Mouse (Mus musculus) cerebellum, adult (tissue): ENCODE data around the gene Bmp6.

Source experiments
- ATAC-seq: cut with Nextera tagmentation; 2 replicates; pipeline ENCODE4 v1.9.2; 2017; ENCODE audit warnings: mild to moderate bottlenecking, moderate library complexity, mixed read lengths; ENCODE audit not compliant: insufficient number of reproducible peaks, low FRiP score, low TSS enrichment

Gene Bmp6

DNA sequence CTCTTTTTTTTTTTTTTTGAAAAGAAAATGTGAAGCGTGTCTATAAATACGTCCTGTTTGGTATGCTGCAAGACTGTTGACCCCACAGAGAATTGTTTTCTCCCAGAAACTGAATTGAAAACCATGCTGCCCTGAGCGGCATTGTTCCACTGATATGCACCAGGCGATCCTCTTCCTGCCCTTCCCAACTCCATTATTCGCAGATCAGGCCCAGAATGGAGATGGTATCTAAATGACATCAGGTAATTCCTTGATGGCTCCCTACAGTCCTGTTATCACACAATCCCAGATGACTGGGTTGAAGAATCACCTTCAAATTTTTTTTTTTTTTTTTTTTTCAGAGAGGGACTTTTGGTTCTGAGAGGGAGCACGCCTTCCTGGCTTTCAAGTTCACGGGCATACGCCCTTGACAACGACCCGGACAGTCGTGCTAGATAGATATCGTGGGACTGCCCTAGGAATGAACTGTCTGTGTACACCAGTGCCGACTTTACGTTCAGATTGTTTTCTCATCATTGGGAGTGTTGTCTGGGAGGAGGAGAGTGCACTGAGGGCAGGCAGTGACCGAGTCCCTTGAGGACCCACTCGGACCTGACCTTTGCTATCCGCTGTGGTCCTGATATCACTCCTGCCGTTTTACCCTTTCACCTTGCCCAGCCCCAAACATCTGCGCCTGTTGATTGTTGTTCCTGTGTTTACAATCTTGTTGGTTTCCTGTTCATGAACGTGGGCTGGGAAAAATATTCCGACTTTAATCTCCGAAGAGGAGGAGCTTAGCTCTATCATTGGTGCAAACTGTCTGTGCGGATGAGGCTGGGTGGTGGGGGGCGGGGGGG lies 8.7 kb downstream of the Bmp6 start:
- ATAC-seq: no peak

DNA sequence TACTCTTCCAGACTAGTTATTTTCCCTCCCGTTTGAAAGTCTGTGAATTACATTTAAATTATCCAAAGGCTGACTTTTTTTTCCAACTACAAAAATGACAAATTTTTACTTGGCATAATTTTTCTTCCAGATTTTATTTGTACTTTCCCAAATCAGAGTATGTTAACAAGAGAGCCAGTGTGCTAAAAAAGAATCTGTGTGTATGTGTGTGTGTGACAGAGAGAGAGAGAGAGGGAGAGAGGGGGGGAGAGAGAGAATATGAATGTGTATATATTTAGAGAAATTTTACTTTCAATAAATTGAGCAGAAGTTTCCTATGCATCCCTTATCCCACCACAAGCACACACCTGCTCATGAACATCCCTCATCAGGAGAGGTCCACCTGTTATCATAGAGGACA lies 9.4 kb downstream of the Bmp6 start:
- ATAC-seq: no peak

DNA sequence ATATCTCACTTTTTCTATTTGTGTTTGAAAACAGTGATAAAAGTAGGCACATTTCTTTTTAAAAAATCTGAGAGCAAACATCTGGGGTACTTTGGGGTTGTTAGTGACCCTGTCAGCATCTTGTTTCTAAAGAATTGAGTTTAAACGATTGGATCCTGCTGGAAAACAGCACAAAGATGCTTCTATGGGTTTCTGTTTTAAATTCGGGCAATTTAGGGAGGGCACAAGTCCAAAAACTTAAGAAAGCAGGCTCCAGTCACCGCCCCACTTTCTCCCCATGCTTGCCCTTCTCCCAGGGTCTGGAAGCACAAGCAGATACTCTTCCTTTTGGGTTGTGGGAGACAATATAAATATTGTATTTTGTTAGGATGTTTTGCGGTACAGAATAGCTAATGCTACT lies 14.1 kb downstream of the Bmp6 start:
- no peak for ATAC-seq

DNA sequence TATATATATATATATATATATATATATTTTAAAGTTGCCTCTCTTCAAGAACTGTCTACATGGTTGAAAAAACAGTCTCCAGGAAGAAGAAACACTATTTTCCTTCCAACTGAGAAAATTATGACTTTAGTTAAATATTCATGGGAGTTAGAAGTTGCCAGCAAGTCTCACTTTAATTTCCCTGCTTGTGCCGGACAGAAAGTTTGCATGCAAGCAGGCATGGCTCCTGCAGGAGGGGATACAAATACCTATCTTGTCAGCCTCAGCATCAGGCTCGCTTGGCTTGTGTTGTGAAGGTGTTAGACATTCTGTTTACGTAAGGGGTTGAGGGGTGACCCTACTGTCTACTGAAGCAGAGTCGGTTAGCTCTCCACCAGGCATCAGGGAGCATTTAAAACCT lies 17.8 kb downstream of the Bmp6 start:
- no peak for ATAC-seq

DNA sequence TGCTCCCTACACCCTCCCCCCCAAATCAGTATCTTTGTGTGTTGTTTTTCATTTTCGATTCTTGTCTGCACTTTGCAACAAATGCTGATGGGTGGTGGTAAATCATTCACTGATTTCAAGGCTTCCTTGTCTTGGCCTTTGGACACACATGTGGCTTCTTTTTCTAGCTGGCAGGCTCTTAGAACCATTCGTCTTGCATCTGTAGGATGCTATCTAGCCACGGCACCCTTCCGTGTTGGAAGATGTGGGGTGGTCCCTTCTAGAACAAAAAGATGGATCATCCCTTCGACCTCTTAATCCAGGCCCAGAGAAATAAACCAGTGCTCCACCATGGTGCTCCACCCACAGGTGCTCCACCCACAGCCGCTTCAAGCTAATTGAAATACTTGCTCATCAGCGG lies 19.0 kb downstream of the Bmp6 start:
- no peak for ATAC-seq

DNA sequence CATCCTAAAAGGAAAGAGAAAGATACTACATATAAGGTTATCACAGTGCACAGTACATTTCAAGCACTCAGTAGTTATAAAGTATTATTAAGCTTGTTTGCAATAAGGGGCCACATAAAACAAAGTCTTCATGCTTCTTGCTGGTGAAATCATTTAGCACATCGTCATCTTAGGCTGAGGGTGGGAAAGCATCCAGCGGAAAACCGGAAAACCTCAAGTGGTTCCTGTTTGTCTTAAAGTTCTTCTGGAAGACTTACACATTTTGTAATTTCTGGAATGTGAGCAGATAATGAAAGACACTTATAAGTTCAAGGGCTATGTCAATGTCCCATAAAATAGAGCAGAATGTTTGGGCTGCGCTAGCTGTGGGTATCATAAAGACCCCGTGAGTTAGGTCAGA lies 24.7 kb downstream of the Bmp6 start:
- no peak for ATAC-seq

DNA sequence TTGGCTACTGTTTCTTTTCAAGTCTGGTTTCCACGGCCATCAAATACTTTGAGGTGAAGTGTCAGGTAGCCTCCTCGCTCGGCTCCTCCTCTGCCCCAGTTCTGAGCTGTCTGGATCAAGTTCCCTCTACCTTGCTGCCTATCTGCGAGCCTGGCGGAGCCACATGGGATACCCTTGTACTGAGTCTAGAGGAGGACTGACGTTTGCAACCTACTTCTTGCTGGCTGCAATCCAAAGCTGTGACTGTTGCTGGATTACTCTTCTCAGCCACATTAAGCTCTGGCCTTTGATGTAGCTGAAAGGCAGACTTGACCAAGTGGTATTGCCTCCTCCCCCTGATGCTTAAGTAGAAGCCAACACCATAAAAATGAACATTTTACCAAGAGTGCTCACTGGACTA lies 31.2 kb downstream of the Bmp6 start:
- ATAC-seq: no peak

DNA sequence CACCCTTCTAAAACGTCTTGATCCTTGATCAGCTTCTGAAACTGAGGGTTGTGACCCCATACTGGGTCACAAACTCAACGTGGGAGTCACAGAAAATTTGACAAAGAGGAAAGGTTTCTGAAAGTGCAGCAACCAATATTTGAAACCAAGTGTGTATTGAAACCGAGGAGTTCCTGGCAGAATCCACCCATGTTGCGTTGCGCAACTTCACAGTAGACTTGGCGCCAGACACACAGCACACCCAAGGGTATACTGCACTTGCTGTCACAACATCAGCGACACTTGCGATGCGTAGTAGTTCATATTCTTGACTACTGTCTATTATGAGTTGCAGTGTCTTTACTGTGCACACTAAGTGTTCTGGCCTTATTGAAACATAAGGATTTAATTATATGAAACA lies 32.4 kb downstream of the Bmp6 start:
- ATAC-seq: no peak

DNA sequence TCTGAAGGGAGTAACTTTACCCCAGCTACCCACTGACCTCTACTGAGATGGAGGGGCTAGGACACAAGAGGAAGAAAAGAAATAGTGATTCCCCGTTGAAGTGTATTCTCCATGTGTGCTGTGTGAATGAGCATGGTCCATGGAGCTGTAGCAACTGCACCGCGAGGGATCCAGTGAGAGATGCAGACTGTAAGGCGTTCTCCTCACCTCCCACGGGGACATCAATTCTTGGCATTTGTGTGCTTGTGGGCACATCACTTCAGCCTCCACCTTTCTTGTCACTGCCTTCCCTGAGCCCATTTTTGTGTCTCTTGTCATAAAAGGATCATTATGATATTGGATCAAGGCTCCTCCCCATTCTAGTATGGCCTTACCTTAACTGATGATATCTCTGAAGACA lies 34.9 kb downstream of the Bmp6 start:
- ATAC-seq: no peak

DNA sequence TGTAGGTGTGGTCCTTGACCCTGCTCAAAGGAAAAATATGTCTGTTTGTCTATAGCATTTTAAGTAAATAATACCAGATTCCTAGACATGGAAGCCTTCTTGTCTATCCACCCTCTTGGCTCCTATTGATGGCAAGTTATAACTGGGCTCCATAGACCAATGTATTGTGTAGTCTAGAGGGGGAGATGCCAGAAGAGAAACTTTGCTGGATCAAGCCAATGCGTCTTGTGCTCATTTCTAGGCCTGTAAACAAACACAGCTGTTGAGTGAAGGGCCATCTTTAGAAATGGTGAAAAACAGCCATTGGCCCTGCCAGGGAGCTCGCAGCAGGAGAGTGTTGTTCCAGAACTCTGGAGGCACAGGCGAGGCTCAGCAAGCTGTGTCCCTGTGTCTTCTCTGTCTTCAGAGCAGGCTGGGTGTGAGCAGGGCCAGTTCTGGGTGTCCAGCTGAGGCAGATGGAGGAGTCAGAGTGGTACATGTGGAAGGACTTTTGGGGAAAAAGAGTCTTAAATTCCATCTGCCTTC lies 41.2 kb downstream of the Bmp6 start:
- no peak for ATAC-seq

DNA sequence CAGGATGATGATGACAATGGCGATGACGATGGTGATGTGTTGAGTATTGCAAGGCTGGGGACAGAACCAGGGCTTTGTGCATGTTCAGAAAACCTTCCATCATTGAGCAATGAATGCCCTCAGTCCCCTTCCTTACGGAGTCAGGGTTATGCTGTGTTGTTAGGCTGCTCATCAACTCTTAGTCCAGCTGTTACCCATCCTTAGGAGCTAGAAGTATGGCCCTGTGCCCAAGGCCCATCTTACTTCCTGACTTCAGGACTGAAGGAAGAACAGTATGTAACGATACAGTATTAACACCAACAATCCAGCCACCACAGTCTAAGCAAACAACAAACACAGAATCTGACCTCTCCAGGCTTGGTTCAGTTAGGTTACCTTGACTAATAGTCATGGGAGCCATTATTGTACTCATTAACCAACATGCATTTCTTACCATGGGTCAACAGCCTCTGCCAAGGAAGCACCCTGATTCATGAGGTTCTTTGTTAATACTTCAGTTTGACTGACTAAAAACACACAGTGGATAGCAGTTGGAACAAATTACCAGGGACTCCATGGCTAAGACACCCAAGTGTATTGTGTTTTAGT lies 42.6 kb downstream of the Bmp6 start:
- ATAC-seq: no peak

DNA sequence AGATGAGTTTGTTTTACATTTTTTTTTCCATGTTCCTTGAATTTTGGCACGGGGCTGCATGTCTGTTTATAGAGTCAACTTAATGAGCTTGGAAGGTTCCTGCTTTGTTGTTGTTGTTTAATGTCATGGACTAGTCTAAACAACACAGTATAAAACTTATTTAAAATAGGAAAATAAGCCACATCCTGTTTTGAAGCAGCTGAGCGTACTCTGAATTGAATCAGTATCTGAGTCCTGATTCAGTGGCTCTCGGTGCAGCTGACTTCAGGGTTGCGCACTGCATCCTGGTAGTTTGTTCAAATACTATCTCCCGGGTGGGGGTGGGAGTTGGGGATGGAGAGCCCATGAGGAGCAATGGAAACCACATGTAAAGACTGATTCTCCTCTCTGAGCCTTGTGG lies 48.5 kb downstream of the Bmp6 start:
- ATAC-seq: no peak

DNA sequence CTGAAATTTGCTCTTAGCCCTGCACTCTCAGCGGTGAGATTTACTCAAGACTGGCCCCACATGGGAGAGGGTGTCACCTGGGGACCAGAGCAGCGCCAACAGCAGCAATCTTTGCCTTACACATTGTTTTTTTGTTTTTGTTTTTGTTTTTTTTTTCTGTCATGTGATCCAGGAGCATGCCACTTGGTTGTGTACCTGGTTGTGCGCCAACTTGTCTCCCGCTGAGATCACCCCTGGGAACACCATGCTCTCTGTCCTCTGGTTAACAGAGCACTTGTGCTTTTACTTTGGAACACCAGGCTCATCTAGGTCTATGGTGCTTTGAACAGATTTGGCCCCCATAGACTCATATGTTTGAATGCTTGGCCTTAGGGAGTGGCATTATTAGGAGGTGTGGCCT lies 50.1 kb downstream of the Bmp6 start:
- no peak for ATAC-seq

DNA sequence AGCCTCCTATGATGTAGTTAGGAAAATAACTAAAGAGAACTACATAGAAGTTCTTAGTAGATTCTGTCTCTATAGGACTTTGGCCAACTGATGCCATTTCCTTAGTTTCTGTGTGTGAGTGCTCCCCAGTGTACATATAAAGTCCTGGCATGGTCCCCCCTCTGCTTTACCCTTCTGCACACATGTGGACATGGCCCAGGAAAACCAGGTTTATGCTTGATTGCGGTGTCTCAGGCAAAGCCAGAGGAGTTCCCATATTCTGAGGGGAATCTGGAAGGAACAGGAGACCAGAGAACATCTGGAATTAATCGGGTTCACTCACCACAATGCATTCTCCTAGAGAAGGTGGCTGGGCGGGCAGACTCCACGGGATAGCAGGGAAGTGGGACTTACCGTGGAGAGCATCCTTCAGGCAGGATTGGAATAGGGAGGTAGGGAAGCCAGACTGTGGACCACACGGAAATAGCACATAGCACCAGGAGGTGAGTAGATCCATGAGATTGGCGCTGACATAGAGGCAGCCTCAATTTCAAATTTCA lies 52.2 kb downstream of the Bmp6 start:
- no peak for ATAC-seq

DNA sequence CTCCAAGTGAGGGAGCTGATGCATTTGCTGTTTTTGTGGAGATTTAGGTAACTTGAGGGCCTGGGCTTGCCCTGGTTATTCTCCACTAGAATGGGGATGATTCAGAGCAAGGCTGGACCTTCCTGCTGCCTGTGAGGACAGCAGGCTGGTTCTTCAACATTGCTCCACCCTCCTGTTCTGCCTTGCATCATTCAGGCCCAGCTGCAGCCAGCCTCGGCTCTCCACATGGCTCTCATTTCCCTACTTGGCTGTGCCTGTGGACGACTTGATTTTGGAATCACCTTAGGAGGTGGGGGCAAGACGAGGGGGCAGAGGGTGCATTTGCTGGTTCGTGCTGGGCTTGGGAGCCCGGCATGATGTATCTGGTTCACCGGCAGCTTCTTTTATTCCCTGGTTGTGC lies 53.8 kb downstream of the Bmp6 start:
- no peak for ATAC-seq

DNA sequence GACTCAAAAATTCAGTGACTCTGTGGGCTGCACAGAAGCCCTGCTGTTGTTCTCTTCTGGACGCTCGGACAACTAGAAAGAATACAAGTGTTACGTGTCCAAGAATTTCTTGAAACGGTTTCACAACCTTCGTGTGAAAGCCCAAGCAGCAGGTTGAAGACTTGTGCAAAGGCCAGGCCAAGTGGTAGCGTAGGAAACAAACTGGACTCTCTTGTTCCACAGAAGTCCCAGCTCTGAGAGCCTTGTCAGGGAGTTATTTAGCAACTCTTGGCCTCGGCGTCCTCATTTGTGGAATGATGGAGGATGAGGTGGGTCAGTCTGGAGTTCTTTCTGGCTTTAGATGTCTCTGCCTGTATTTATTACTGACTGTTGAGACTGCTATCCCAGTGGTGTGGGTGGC lies 55.8 kb downstream of the Bmp6 start:
- ATAC-seq: no peak

DNA sequence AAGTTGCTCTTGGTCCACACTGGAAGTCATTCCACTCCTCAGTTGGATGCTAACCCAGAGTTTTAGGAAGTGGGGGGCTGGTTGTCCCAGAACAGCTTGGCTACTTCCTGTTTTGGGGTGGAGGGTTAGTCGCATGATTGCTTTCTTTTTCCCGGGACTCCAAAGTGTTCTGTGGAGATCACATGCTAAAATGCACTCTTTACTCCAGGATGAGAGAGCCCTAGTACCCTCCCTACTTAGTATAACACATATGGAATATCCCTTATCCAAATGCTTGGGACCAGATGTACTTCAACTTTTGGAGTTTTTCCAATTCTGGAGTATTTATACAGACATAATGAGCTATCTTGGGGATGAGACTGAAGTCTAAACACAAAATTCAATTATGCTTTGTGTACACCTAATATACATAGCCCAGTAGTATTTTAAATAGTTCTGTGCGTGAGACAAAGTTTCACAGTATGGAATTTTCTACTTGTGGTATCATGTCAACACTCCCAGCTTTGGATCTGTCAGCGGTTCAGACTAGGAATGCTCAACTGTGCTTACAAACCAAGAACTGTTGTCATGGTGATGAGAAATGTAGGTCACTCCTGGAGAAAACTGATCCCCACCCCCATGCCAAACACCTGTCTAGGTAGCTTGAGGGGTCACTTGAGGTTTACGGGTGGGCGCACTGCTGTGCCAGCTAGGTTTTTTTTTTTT lies 62.9 kb downstream of the Bmp6 start:
- no peak for ATAC-seq

DNA sequence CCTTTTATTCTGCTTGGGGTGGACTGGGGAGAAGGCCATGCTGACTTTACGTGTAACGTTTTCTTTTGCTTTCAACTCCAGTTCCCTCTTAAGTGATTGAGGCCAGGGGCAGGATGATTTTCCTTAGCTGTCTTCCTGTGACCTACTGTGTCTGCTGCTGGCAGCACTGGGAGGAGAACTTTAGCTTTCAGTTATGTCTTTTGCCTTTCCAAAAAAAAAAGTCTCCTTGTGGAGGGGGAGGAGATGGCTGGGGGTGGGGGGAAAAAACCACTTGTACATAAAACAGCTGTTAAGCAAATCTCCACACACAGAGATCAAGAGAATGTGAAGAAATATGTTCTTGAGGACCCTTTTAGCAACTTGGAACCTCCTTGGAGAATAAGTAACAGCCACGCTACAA lies 63.7 kb downstream of the Bmp6 start:
- no peak for ATAC-seq

DNA sequence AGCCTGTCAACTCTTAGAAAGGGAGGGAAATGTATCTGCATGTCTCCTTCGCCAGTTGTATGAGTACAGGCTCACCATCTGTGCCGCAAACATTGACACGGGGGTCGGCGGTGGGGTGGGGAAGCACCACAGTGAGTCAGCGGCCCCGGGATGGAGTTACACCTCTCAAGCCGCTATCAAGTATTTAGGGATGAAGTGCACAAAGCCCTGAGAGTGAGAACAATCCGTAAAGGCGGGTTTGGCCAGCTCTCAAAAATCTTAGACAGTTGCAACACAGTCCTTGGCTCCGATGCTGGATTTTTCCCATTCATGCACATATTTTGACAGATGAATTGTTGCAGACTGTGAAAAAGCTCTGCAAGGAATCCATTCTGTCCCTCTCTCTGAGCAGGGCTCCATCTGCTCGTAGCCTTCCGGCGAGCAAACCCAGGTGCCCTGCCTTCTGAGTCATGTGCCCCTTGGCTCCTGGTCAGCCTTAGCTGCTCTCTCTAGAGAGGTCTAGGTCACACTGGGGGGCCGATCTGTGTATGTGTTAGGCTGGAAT lies 65.5 kb downstream of the Bmp6 start:
- ATAC-seq: peak; percentile 91

DNA sequence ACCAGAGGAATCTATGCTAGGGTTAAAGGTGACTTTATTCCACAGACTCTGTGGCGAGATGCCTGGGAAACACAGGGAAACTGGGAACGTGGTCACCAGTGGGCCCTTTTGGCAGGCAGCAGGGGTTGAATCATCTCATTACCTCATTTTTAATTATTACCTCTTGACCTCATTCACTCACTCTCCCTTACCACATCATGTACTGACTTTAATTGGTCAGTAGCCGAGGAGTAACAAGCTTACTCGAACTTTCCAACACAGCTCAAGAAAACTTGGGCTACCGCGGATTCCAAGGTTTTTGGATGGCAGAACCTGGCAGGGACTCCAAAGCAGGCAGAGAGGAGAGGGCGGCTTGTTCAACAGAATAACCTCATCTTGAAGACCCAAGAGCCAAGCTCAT lies 74.9 kb downstream of the Bmp6 start:
- no peak for ATAC-seq

DNA sequence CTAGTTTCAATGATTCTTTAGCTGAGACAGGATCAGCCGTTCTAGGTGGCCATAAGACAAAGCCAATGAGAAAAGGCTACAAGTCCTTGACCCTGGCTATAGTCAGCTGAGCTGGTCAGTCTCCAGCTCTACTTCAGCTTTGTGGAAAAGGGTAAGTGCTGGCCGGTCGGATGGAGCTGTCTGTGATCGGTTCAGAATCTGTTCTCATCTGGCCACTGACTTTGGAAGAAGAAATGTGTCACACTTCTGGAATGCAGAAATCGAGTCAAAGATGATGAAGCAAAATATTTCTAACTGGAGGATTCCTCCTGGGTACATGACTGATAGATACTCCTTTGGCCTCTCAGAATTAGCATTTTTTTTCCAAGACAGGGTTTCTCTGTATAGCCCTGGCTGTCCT lies 77.6 kb downstream of the Bmp6 start:
- no peak for ATAC-seq
